Mouse (Mus musculus) left cerebral cortex, postnatal 36 days (tissue): ENCODE data around the gene Litaf. TPM values are rescaled to one million over a fixed set of nuclear protein-coding genes. Genes with fewer than 3 reads are reported as not detected.

Source experiments
- DNase-seq, 2 experiments: peaks; one replicate each; pipeline ENCODE4 v3.0.0; 2021 to 2022; ENCODE audit warnings: low spot score in 2 of 2, mixed read lengths in 1 of 2
- intact Hi-C: fragments of 180-260 bp; cut with DNase I; formaldehyde crosslinking; loops from one replicate; pipeline ENCODE4 v1.15.1; 2025
- microRNA-seq: library from miRNA; unstranded; fragments of <30 nt; microRNA quantifications from one replicate; pipeline ENCODE4 v1.2.0, GENCODE M21; 2022
- total RNA-seq, 2 experiments: library from RNA; stranded (reverse); gene quantifications; 2 replicates each; pipeline ENCODE4 v1.2.3; 2021

Gene Litaf
- total RNA-seq, 2 experiments from 2014 or later, result 11.1 to 13.0 TPM

GRCm38 (mm10) chr16:10940661-10941060 lies 125.3 kb downstream of the Litaf start:
- intact Hi-C loops, result loop anchor here (5.0 kb wide), 1 partner anchor 63 kb away; no protein-coding TSS in a partner anchor
- DNase-seq, result no peak

- intact Hi-C loops, result loop anchor here (5.0 kb wide), 2 partner anchors 38 to 63 kb away; no protein-coding TSS in a partner anchor
- DNase-seq, result no peak
Measured at GRCm38 (mm10) chr16:10939932-10940331, 126.0 kb downstream of the Litaf start.

GRCm38 (mm10) chr16:10937497-10937896 lies 128.5 kb downstream of the Litaf start:
- DNase-seq, result no peak
- intact Hi-C loops, result loop anchor here (5.0 kb wide), 1 partner anchor 35 kb away; no protein-coding TSS in a partner anchor

GRCm38 (mm10) chr16:10936700-10937319 lies 129.1 kb downstream of the Litaf start:
- no peak for DNase-seq
- intact Hi-C loops, result loop anchor here (5.0 kb wide), 1 partner anchor 35 kb away; no protein-coding TSS in a partner anchor

GRCm38 (mm10) chr16:10934047-10934446 lies 131.9 kb downstream of the Litaf start:
- intact Hi-C loops, result no loop called here
- no peak for DNase-seq

GRCm38 (mm10) chr16:10933372-10933771 lies 132.6 kb downstream of the Litaf start:
- no peak for DNase-seq
- intact Hi-C loops, result no loop called here

- no peak for DNase-seq
- intact Hi-C loops, result no loop called here
Measured at GRCm38 (mm10) chr16:10927026-10927425, 138.9 kb downstream of the Litaf start.

GRCm38 (mm10) chr16:10925591-10926180 lies 140.3 kb downstream of the Litaf start:
- DNase-seq, result no peak
- intact Hi-C loops, result no loop called here

- DNase-seq, result no peak
- intact Hi-C loops, result no loop called here
Measured at GRCm38 (mm10) chr16:10923561-10923960, 142.4 kb downstream of the Litaf start.

GRCm38 (mm10) chr16:10919856-10920255 lies 146.1 kb downstream of the Litaf start:
- no peak for DNase-seq
- intact Hi-C loops, result no loop called here

- intact Hi-C loops, result no loop called here
- no peak for DNase-seq
Measured at GRCm38 (mm10) chr16:10916271-10916670, 149.7 kb downstream of the Litaf start.

GRCm38 (mm10) chr16:10915066-10915465 lies 150.9 kb downstream of the Litaf start:
- DNase-seq, result no peak

GRCm38 (mm10) chr16:10911061-10911460 lies 154.9 kb downstream of the Litaf start:
- no peak for DNase-seq
- intact Hi-C loops, result no loop called here

More at GRCm38 (mm10) chr16:10915066-10915465, 150.9 kb downstream of the Litaf start:
- intact Hi-C loops, result no loop called here

GRCm38 (mm10) chr16:10910541-10910940 lies 155.4 kb downstream of the Litaf start:
- intact Hi-C loops, result no loop called here
- DNase-seq, result no peak

Small RNAs within 50 kb of the gene (microRNA-seq; reads per million reads assigned to microRNA genes)
- gene Gm26268, result not detected

Other genes starting within 250 kb of the Litaf start
- under 1 TPM; 0.18 to 0.25 TPM for gene Rmi2, start 231.1 kb downstream of the Litaf start, total RNA-seq
- 100 to 1,000 TPM; 172 to 210 TPM for gene Snn, start 5.2 kb downstream of the Litaf start, total RNA-seq
- 10 to 100 TPM; 32.1 to 38.1 TPM for gene Txndc11, start 68.5 kb upstream of the Litaf start, total RNA-seq
- gene Zc3h7a, start 110.2 kb upstream of the Litaf start, total RNA-seq, result 10 to 100 TPM; 49.7 to 84.5 TPM
- 10 to 100 TPM; 48.2 to 48.8 TPM for gene Rsl1d1, start 137.2 kb upstream of the Litaf start, total RNA-seq
- 10 to 100 TPM; 80.4 to 85.9 TPM for gene Gspt1, start 188.2 kb upstream of the Litaf start, total RNA-seq
- under 1 TPM; 0.68 to 0.81 TPM for gene Tnfrsf17, start 247.7 kb upstream of the Litaf start, total RNA-seq